ENCODE assay signal across 17 mouse cellular contexts in the genomic region with DNA sequence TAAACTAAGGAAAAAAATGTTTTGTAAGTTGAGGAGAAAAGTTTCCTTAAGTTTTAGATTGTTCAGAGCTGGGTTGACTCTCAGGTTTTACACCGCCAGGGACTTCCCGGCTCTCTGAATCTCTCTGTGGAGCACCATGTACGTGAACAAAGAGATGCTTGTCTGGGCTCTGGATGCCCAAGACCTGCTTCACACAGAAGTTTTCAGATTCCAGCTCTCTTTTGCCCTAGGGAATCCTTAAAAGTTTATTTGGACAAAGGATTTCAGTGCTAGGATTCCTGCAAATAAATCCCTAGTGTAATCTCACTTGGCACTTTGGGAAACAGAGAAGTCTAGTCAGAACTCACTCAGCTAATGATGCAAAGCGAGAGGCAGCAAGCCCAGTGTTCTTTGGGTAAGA. TPM values are rescaled to one million over a fixed set of nuclear protein-coding genes. Genes with fewer than 3 reads are reported as not detected.
DNase-seq lines count a peak whose midpoint lies in the region; ATAC-seq lines count a peak whose summit lies in the region.
"Had no signal": no experiment of that assay in that cellular context is flagged by ENCODE, and none has a peak within 500 bp of the region (broad histone marks: within the 10 kb centered on the region; RNA-seq: fewer than 3 reads in every experiment).

No protein-coding gene starts in this region.

- no peak overlapping the region for H3K9ac ChIP-seq in midbrain, embryonic 13.5 days (replicated peaks)
- no peak overlapping the region for H3K9ac ChIP-seq in limb, embryonic 12.5 days (replicated peaks)
- H3K9ac ChIP-seq in neural tube, embryonic 15.5 days (replicated peaks): no peak overlapping the region
- H3K9ac ChIP-seq: lung, embryonic 15.5 days had no signal

- no peaks in the 10 kb centered on the region for H3K9me3 ChIP-seq in midbrain, embryonic 10.5 days (replicated peaks)
- no peaks in the 10 kb centered on the region for H3K9me3 ChIP-seq in midbrain, embryonic 13.5 days
- H3K9me3 ChIP-seq in limb, embryonic 12.5 days: no peaks in the 10 kb centered on the region
- no peaks in the 10 kb centered on the region for H3K9me3 ChIP-seq in neural tube, embryonic 15.5 days (replicated peaks)
- H3K9me3 ChIP-seq: lung, embryonic 15.5 days had no signal

- H3K27me3 ChIP-seq in midbrain, embryonic 10.5 days (ENCODE audit: low read depth, poor library complexity, severe bottlenecking): no peaks in the 10 kb centered on the region; the same call in 1 of the 2 replicates
- no peaks in the 10 kb centered on the region for H3K27me3 ChIP-seq in midbrain, embryonic 13.5 days
- H3K27me3 ChIP-seq in limb, embryonic 12.5 days: no peaks in the 10 kb centered on the region
- no peaks in the 10 kb centered on the region for H3K27me3 ChIP-seq in neural tube, embryonic 15.5 days (replicated peaks)
- H3K27me3 ChIP-seq: lung, embryonic 15.5 days had no signal

- H3K4me2 ChIP-seq in midbrain, embryonic 13.5 days (replicated peaks): no peak overlapping the region
- peak overlapping the region; percentile 8; the same call in 1 of the 2 replicates for H3K4me2 ChIP-seq in limb, embryonic 12.5 days
- H3K4me2 ChIP-seq in neural tube, embryonic 15.5 days: peak overlapping the region; percentile 48; the same call in 1 of the 2 replicates
- H3K4me2 ChIP-seq: lung, embryonic 15.5 days had no signal

- H3K27ac ChIP-seq in midbrain, embryonic 10.5 days (replicated peaks): 0 out of 2 replicates have a peak overlapping the region, but pooled peaks have one; percentile 42
- H3K27ac ChIP-seq in midbrain, embryonic 13.5 days: no peak overlapping the region
- peak overlapping the region; percentile 80 for H3K27ac ChIP-seq in limb, embryonic 12.5 days
- peak overlapping the region; percentile 89 for H3K27ac ChIP-seq in neural tube, embryonic 15.5 days (replicated peaks)
- H3K27ac ChIP-seq: gastrocnemius, adult 2 months; lung, embryonic 15.5 days had no signal

- no peaks in the 10 kb centered on the region for H3K36me3 ChIP-seq in midbrain, embryonic 10.5 days
- H3K36me3 ChIP-seq in midbrain, embryonic 13.5 days: no peaks in the 10 kb centered on the region
- no peaks in the 10 kb centered on the region for H3K36me3 ChIP-seq in limb, embryonic 12.5 days
- H3K36me3 ChIP-seq in neural tube, embryonic 15.5 days: no peaks in the 10 kb centered on the region
- H3K36me3 ChIP-seq: lung, embryonic 15.5 days had no signal

- no peak for ATAC-seq in midbrain, embryonic 13.5 days
- ATAC-seq in limb, embryonic 12.5 days (ENCODE audit: insufficient number of reproducible peaks, insufficient read depth, low FRiP score, low TSS enrichment, low read depth): no peak
- ATAC-seq in neural tube, embryonic 15.5 days (ENCODE audit: low FRiP score): no peak
- ATAC-seq in monocyte, adult 5-6 weeks (replicated peaks; ENCODE audit: insufficient number of reproducible peaks, low FRiP score, low TSS enrichment, poor library complexity, severe bottlenecking): no peak
- ATAC-seq in frontal cortex, adult (ENCODE audit: low TSS enrichment): no peak
- ATAC-seq: Patski had no signal

- H3K4me3 ChIP-seq in midbrain, embryonic 10.5 days: no peak overlapping the region
- no peak overlapping the region for H3K4me3 ChIP-seq in midbrain, embryonic 13.5 days (replicated peaks)
- no peak overlapping the region for H3K4me3 ChIP-seq in limb, embryonic 12.5 days (replicated peaks)
- no peak overlapping the region for H3K4me3 ChIP-seq in neural tube, embryonic 15.5 days (replicated peaks)
- H3K4me3 ChIP-seq: gastrocnemius, adult 2 months; layer of hippocampus, adult 2 months; lung, embryonic 15.5 days had no signal

- no peak for DNase-seq in midbrain, embryonic 10.5 days (ENCODE audit: low spot score)
- DNase-seq in fat pad, adult 2 months (ENCODE audit: extremely low read depth, low read depth, low spot score): peak; percentile 42
- DNase-seq in lung, postnatal 4 days: no peak
- DNase-seq: adrenal gland, adult 8-10 months; cerebellum, postnatal 14 days; gastrocnemius, adult 2 months; heart, postnatal 4 days; kidney, adult 9 months; thymus, postnatal 25 days had no signal

- H3K4me1 ChIP-seq in midbrain, embryonic 10.5 days: peaks cover 50% of the 10 kb centered on the region
- H3K4me1 ChIP-seq in midbrain, embryonic 13.5 days (replicated peaks): peaks cover 37% of the 10 kb centered on the region
- H3K4me1 ChIP-seq in limb, embryonic 12.5 days (replicated peaks): peaks cover 68% of the 10 kb centered on the region
- peaks cover 69% of the 10 kb centered on the region for H3K4me1 ChIP-seq in neural tube, embryonic 15.5 days

- 48% methylated on average over 4 of the region's 4 CpGs for WGBS in midbrain, embryonic 10.5 days
- WGBS in midbrain, embryonic 13.5 days: 60% methylated on average over 4 of the region's 4 CpGs
- 52% methylated on average over 4 of the region's 4 CpGs for WGBS in limb, embryonic 12.5 days
- 37% methylated on average over 4 of the region's 4 CpGs for WGBS in neural tube, embryonic 15.5 days

RNA-seq across cellular contexts. Expression of gene Ttc30a1, which starts 7.9 kb away (rescaled TPM):
- polyA plus RNA-seq in midbrain, embryonic 10.5 days (2016; fragmentation: Nextera tagmentation; extraction: Ambion mirVana): 11.8 and 12.0 TPM in 2 replicates
- 8.5 TPM in 2 replicates for polyA plus RNA-seq in midbrain, embryonic 13.5 days (2015; fragmentation: Nextera tagmentation; extraction: Ambion mirVana)
- polyA plus RNA-seq in limb, embryonic 12.5 days (2016; fragmentation: Nextera tagmentation; extraction: Ambion mirVana): 10.0 and 10.4 TPM in 2 replicates
- 7.4 and 7.6 TPM in 2 replicates for polyA plus RNA-seq in neural tube, embryonic 15.5 days (2015; fragmentation: Nextera tagmentation; extraction: Ambion mirVana)
- total RNA-seq in monocyte, adult 5-6 weeks (2017): 0.19 to 2.2 TPM (median 1.6 TPM) in 3 replicates

RNA-seq across cellular contexts. Expression of gene Ttc30a2, which starts 11.7 kb away (rescaled TPM):
- 0.39 and 0.58 TPM in 2 replicates for polyA plus RNA-seq in midbrain, embryonic 10.5 days (2016; fragmentation: Nextera tagmentation; extraction: Ambion mirVana)
- polyA plus RNA-seq in midbrain, embryonic 13.5 days (2015; fragmentation: Nextera tagmentation; extraction: Ambion mirVana): 1.1 and 1.6 TPM in 2 replicates
- polyA plus RNA-seq in limb, embryonic 12.5 days (2016; fragmentation: Nextera tagmentation; extraction: Ambion mirVana): 0.59 and 0.60 TPM in 2 replicates
- polyA plus RNA-seq in neural tube, embryonic 15.5 days (2015; fragmentation: Nextera tagmentation; extraction: Ambion mirVana): 0.68 and 0.96 TPM in 2 replicates
- total RNA-seq in monocyte, adult 5-6 weeks (2017): 0.29 to 0.64 TPM in 2 of 3 replicates, not detected in the other

RNA-seq across cellular contexts. Expression of gene Ttc30b, which starts 51.3 kb away (rescaled TPM):
- 7.2 and 7.9 TPM in 2 replicates for polyA plus RNA-seq in midbrain, embryonic 10.5 days (2016; fragmentation: Nextera tagmentation; extraction: Ambion mirVana)
- polyA plus RNA-seq in midbrain, embryonic 13.5 days (2015; fragmentation: Nextera tagmentation; extraction: Ambion mirVana): 15.3 and 15.7 TPM in 2 replicates
- polyA plus RNA-seq in limb, embryonic 12.5 days (2016; fragmentation: Nextera tagmentation; extraction: Ambion mirVana): 9.2 and 9.9 TPM in 2 replicates
- 17.3 and 17.4 TPM in 2 replicates for polyA plus RNA-seq in neural tube, embryonic 15.5 days (2015; fragmentation: Nextera tagmentation; extraction: Ambion mirVana)
- total RNA-seq in monocyte, adult 5-6 weeks (2017): 1.3 to 3.2 TPM (median 2.4 TPM) in 3 replicates
